Mouse (Mus musculus) heart, embryonic 11.5 days (tissue): ENCODE measurements at regions not wholly inside any gene's neighbourhood (a gene's known extent, or its start where the extent isn't known, plus 50 kb on each side); places are given as distances from the start of the nearest gene placed in this dataset.

Experiments used
- ATAC-seq: fragments of 200-750 bp; cut with Nextera tagmentation; replicated peaks from 2 replicates; pipeline ENCODE4 v1.8.0; 2017; ENCODE audit warnings: moderate library complexity; ENCODE audit not compliant: insufficient number of reproducible peaks, low FRiP score, low TSS enrichment
- H3K27ac ChIP-seq: fragments of 300-500 bp; sonication (generic); 2 replicates; pipeline ENCODE4 v1.5.1; 2014; ENCODE audit warnings: mild to moderate bottlenecking, low read depth, low read length
- H3K27me3 ChIP-seq: fragments of 300-500 bp; sonication (generic); 2 replicates; pipeline ENCODE4 v1.6.1; 2014; ENCODE audit warnings: mild to moderate bottlenecking, low read length, mixed read lengths; ENCODE audit not compliant: control insufficient read depth, insufficient read depth
- H3K36me3 ChIP-seq: fragments of 300-500 bp; sonication (generic); 2 replicates; pipeline ENCODE4 v1.6.1; 2014; ENCODE audit warnings: mild to moderate bottlenecking, low read length, moderate library complexity, mixed read lengths; ENCODE audit not compliant: control insufficient read depth, insufficient read depth
- H3K4me1 ChIP-seq: fragments of 300-500 bp; sonication (generic); 2 replicates; pipeline ENCODE4 v1.6.1; 2014; ENCODE audit warnings: low read length; ENCODE audit not compliant: control insufficient read depth, insufficient read depth
- H3K4me2 ChIP-seq: fragments of 300-500 bp; sonication (generic); 2 replicates; pipeline ENCODE4 v1.6.1; 2014; ENCODE audit warnings: mild to moderate bottlenecking, moderate library complexity
- H3K4me3 ChIP-seq: fragments of 300-500 bp; sonication (generic); 2 replicates; pipeline ENCODE4 v1.5.1; 2014; ENCODE audit warnings: low read depth, low read length
- H3K9ac ChIP-seq: fragments of 300-500 bp; sonication (generic); 2 replicates; pipeline ENCODE4 v1.6.1; 2014; ENCODE audit warnings: mild to moderate bottlenecking, low read depth, low read length, moderate library complexity
- H3K9me3 ChIP-seq: fragments of 300-500 bp; sonication (generic); replicated peaks from 2 replicates; pipeline ENCODE4 v1.6.1; 2016; ENCODE audit warnings: low read length; ENCODE audit not compliant: control insufficient read depth
- WGBS: fragments of 180-500 bp; shearing (Covaris S2); extraction: QIAGEN DNeasy Blood & Tissue Kit; methylation state at CpG from one replicate; pipeline ENCODE4 v1.1.7; 2014; ENCODE audit not compliant: insufficient replicate concordance; 5-methylcytosine and 5-hydroxymethylcytosine counted together

- H3K27ac ChIP-seq = no peak overlapping the region
- no peak overlapping the region for H3K4me2 ChIP-seq
- 81% methylated on average over 7 of the region's 7 CpGs for WGBS
- H3K9ac ChIP-seq = no peak overlapping the region
- H3K27me3 ChIP-seq = no peaks in the 10 kb centered on the region
- no peaks in the 10 kb centered on the region for H3K9me3 ChIP-seq
- ATAC-seq = no peak
- H3K4me1 ChIP-seq = no peaks in the 10 kb centered on the region
- H3K4me3 ChIP-seq = no peak overlapping the region
- no peaks in the 10 kb centered on the region for H3K36me3 ChIP-seq
Measured at GRCm38 (mm10) chr3:52815497-52815896, 201.5 kb downstream of the Cog6 start.

- ATAC-seq = no peak
- Histone ChIP-seq H3K27ac (no peak overlapping the region), H3K36me3 (no peaks in the 10 kb centered on the region), H3K9me3 (no peaks in the 10 kb centered on the region), H3K4me2 (no peak overlapping the region), H3K4me3 (no peak overlapping the region), H3K9ac (no peak overlapping the region), H3K27me3 (no peaks in the 10 kb centered on the region), H3K4me1 (no peaks in the 10 kb centered on the region)
- WGBS = 64% methylated on average over 5 of the region's 5 CpGs
Measured at GRCm38 (mm10) chr3:52802324-52802723, 214.7 kb downstream of the Cog6 start.

- no peak for ATAC-seq
- Histone ChIP-seq H3K36me3 (no peaks in the 10 kb centered on the region), H3K27me3 (no peaks in the 10 kb centered on the region), H3K4me1 (no peaks in the 10 kb centered on the region), H3K9me3 (no peaks in the 10 kb centered on the region), H3K9ac (no peak overlapping the region), H3K4me3 (no peak overlapping the region), H3K27ac (no peak overlapping the region), H3K4me2 (no peak overlapping the region)
- WGBS = 83% methylated on average over 5 of the region's 5 CpGs
Measured at GRCm38 (mm10) chr3:52801446-52801845, 215.6 kb downstream of the Cog6 start.

- Histone ChIP-seq H3K27me3 (no peaks in the 10 kb centered on the region), H3K4me3 (no peak overlapping the region), H3K27ac (no peak overlapping the region), H3K36me3 (no peaks in the 10 kb centered on the region), H3K4me1 (no peaks in the 10 kb centered on the region), H3K4me2 (no peak overlapping the region), H3K9ac (no peak overlapping the region), H3K9me3 (no peaks in the 10 kb centered on the region)
- 76% methylated on average over 3 of the region's 3 CpGs for WGBS
- ATAC-seq = no peak
Measured at GRCm38 (mm10) chr3:52800673-52801072, 216.4 kb downstream of the Cog6 start.

- Histone ChIP-seq H3K9me3 (no peaks in the 10 kb centered on the region), H3K4me1 (no peaks in the 10 kb centered on the region), H3K27me3 (no peaks in the 10 kb centered on the region), H3K4me3 (no peak overlapping the region), H3K9ac (no peak overlapping the region), H3K27ac (no peak overlapping the region), H3K4me2 (no peak overlapping the region), H3K36me3 (no peaks in the 10 kb centered on the region)
- WGBS = 26% methylated on average over 6 of the region's 6 CpGs
- ATAC-seq = no peak
Measured at GRCm38 (mm10) chr3:52797801-52798200, 219.2 kb downstream of the Cog6 start.

GRCm38 (mm10) chr3:52797164-52797563, 219.9 kb downstream of the Cog6 start:
- Histone ChIP-seq H3K27ac (no peak overlapping the region), H3K9ac (no peak overlapping the region), H3K4me3 (no peak overlapping the region), H3K36me3 (no peaks in the 10 kb centered on the region), H3K9me3 (no peaks in the 10 kb centered on the region), H3K4me1 (no peaks in the 10 kb centered on the region), H3K4me2 (no peak overlapping the region), H3K27me3 (no peaks in the 10 kb centered on the region)
- WGBS = 81% methylated on average over 4 of the region's 4 CpGs
- ATAC-seq = no peak

- no peaks in the 10 kb centered on the region for H3K36me3 ChIP-seq
- no peaks in the 10 kb centered on the region for H3K4me1 ChIP-seq
- H3K9me3 ChIP-seq = no peaks in the 10 kb centered on the region
- H3K27ac ChIP-seq = no peak overlapping the region
- 73% methylated on average over 3 of the region's 3 CpGs for WGBS
- ATAC-seq = no peak
- H3K4me2 ChIP-seq = no peak overlapping the region
- H3K9ac ChIP-seq = no peak overlapping the region
- no peak overlapping the region for H3K4me3 ChIP-seq
- no peaks in the 10 kb centered on the region for H3K27me3 ChIP-seq
Measured at GRCm38 (mm10) chr3:52794218-52794617, 222.8 kb downstream of the Cog6 start.

GRCm38 (mm10) chr3:52792801-52793200, 224.2 kb downstream of the Cog6 start:
- ATAC-seq = no peak
- no peak overlapping the region for H3K4me3 ChIP-seq
- no peak overlapping the region for H3K9ac ChIP-seq
- no peaks in the 10 kb centered on the region for H3K36me3 ChIP-seq
- H3K4me2 ChIP-seq = no peak overlapping the region
- H3K27ac ChIP-seq = no peak overlapping the region
- no peaks in the 10 kb centered on the region for H3K4me1 ChIP-seq
- 86% methylated on average over 3 of the region's 3 CpGs for WGBS
- no peaks in the 10 kb centered on the region for H3K9me3 ChIP-seq
- no peaks in the 10 kb centered on the region for H3K27me3 ChIP-seq

GRCm38 (mm10) chr3:52792121-52792520, 224.9 kb downstream of the Cog6 start:
- Histone ChIP-seq H3K36me3 (no peaks in the 10 kb centered on the region), H3K27ac (no peak overlapping the region), H3K27me3 (no peaks in the 10 kb centered on the region), H3K9me3 (no peaks in the 10 kb centered on the region), H3K4me2 (no peak overlapping the region), H3K4me1 (no peaks in the 10 kb centered on the region), H3K4me3 (no peak overlapping the region), H3K9ac (no peak overlapping the region)
- no peak for ATAC-seq
- WGBS = 39% methylated on average over 5 of the region's 5 CpGs
